Mouse (Mus musculus) heart, embryonic 14.5 days (tissue): Measurements from ENCODE around the gene Ier5l. TPM values are rescaled to one million over a fixed set of nuclear protein-coding genes. Genes with fewer than 3 reads are reported as not detected.
A peak's percentile ranks its signal among the peaks of the same experiment; 100 is the strongest.

Experiments used
- ATAC-seq: fragments of 200-750 bp; cut with Nextera tagmentation; 2 replicates; pipeline ENCODE4 v1.8.0; 2017; ENCODE audit warnings: low read depth, moderate TSS enrichment; ENCODE audit not compliant: insufficient number of reproducible peaks, insufficient read depth, low FRiP score
- H3K27ac ChIP-seq, 2 experiments: fragments of 200-500 bp in 1 of 2; fragments of 300-500 bp in 1 of 2; sonication (generic) in 1 of 2; replicated peaks in 1 of 2; 2 replicates each; pipeline ENCODE4 v1.5.1; 2012 to 2014; ENCODE audit warnings: low read depth in 2 of 2, low read length in 2 of 2, control low read depth in 1 of 2, mild to moderate bottlenecking in 1 of 2, mixed read lengths in 1 of 2; ENCODE audit not compliant: control insufficient read depth in 1 of 2, insufficient read depth in 1 of 2
- H3K27me3 ChIP-seq: fragments of 300-500 bp; sonication (generic); 2 replicates; pipeline ENCODE4 v1.6.1; 2014; ENCODE audit warnings: mild to moderate bottlenecking, low read length, control low read depth; ENCODE audit not compliant: control insufficient read depth, insufficient read depth
- H3K36me3 ChIP-seq: fragments of 300-500 bp; sonication (generic); 2 replicates; pipeline ENCODE4 v1.6.1; 2014; ENCODE audit warnings: mild to moderate bottlenecking, control low read depth, low read length, mixed read lengths; ENCODE audit not compliant: control insufficient read depth, insufficient read depth
- H3K4me1 ChIP-seq, 2 experiments: fragments of 200-500 bp in 1 of 2; fragments of 300-500 bp in 1 of 2; sonication (generic) in 1 of 2; 2 replicates each; pipeline ENCODE4 v1.6.1; 2012 to 2014; ENCODE audit warnings: low read length in 2 of 2, control low read depth in 1 of 2, mixed read lengths in 1 of 2; ENCODE audit not compliant: control insufficient read depth in 2 of 2, insufficient read depth in 2 of 2
- H3K4me2 ChIP-seq: fragments of 300-500 bp; sonication (generic); 2 replicates; pipeline ENCODE4 v1.6.1; 2014; ENCODE audit warnings: mild to moderate bottlenecking, low read length
- H3K4me3 ChIP-seq, 2 experiments: fragments of 200-500 bp in 1 of 2; fragments of 300-500 bp in 1 of 2; sonication (generic) in 1 of 2; 2 replicates each; pipeline ENCODE4 v1.5.1; 2012 to 2014; ENCODE audit warnings: low read length in 2 of 2, mild to moderate bottlenecking in 2 of 2, control low read depth in 1 of 2, low read depth in 1 of 2, moderate library complexity in 1 of 2; ENCODE audit not compliant: control insufficient read depth in 1 of 2, insufficient read depth in 1 of 2
- H3K9ac ChIP-seq: fragments of 300-500 bp; sonication (generic); 2 replicates; pipeline ENCODE4 v1.6.1; 2014; ENCODE audit warnings: mild to moderate bottlenecking, low read length
- H3K9me3 ChIP-seq: fragments of 300-500 bp; sonication (generic); 2 replicates; pipeline ENCODE4 v1.6.1; 2016; ENCODE audit warnings: low read length, control low read depth; ENCODE audit not compliant: control insufficient read depth
- WGBS: fragments of 180-500 bp; shearing (Covaris S2); extraction: QIAGEN DNeasy Blood & Tissue Kit; methylation state at CpG from one replicate; pipeline ENCODE4 v1.1.7; 2014; 5-methylcytosine and 5-hydroxymethylcytosine counted together
- polyA plus RNA-seq: library from polyadenylated mRNA; unstranded; fragments of >200 nt; fragmentation: Nextera tagmentation; extraction: Ambion mirVana; gene quantifications from 2 replicates; pipeline ENCODE4 v1.2.1, GENCODE M21; 2014

Ier5l gene
- polyA plus RNA-seq, 1 experiment from 2014 or later: 3.5 TPM

DNA sequence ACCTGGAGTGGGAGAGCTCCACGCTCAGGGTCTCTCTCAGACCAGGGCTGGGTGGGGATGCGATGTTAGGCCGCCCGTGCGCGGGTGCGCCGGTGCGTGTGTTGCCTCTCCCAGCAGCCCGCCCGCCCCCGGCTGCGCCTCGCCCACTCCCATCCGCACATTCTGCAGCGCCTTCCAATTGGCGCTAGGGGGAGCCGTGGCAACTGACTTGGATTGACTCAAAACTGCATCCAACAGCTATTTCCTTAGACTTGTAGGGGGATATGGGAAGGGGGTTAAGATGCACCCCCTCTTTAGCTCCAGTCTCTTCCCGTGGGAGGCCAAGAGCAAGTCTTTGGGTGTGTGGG, 4.2 kb downstream of the Ier5l start:
- peaks cover 17 to 32% of the 10 kb centered on the region in 2 experiments for H3K4me1 ChIP-seq
- 0% methylated on average over 19 of the region's 19 CpGs for WGBS
- H3K27me3 ChIP-seq: 0 out of 2 replicates have a peak, but pooled peaks cover under 1% of the 10 kb centered on the region
- H3K4me3 ChIP-seq: peak overlapping the region; percentile 51 to 83
- H3K9ac ChIP-seq: peak overlapping the region; percentile 84
- ATAC-seq: no peak
- peak overlapping the region; percentile 98 for H3K4me2 ChIP-seq
- no peaks in the 10 kb centered on the region for H3K9me3 ChIP-seq
- H3K27ac ChIP-seq: peak overlapping the region; percentile 85 to 91
- H3K36me3 ChIP-seq: no peaks in the 10 kb centered on the region

DNA sequence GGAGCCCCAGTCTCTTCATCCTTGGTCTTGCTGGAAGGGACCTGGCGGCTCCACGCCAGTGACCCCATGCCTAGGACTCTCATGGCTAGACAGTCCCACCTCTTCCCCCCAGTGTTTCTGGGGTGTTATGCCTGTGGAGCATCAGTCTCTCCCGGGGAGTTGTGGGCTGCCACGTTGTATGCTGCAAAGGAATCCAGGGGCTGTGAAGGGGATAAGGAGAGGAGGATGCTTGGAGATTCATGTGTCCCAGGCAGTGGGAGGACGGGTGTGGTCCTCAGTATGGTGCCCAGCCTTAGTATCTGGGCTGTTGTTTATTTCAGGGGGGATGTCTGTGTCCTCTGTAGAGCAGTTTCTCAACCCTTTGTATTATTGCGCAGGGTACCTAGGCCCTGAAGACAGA, 5.0 kb downstream of the Ier5l start:
- H3K27ac ChIP-seq: no peak overlapping the region
- H3K9me3 ChIP-seq: no peaks in the 10 kb centered on the region
- no peaks in the 10 kb centered on the region for H3K36me3 ChIP-seq
- peak overlapping the region; percentile 98 for H3K4me2 ChIP-seq
- no peak for ATAC-seq
- WGBS: 62% methylated on average over 6 of the region's 6 CpGs
- no peak overlapping the region for H3K4me3 ChIP-seq
- peaks cover 12 to 33% of the 10 kb centered on the region in 2 experiments for H3K4me1 ChIP-seq
- peak overlapping the region; percentile 84; the same call in 1 of the 2 replicates for H3K9ac ChIP-seq
- no peaks in the 10 kb centered on the region for H3K27me3 ChIP-seq

DNA sequence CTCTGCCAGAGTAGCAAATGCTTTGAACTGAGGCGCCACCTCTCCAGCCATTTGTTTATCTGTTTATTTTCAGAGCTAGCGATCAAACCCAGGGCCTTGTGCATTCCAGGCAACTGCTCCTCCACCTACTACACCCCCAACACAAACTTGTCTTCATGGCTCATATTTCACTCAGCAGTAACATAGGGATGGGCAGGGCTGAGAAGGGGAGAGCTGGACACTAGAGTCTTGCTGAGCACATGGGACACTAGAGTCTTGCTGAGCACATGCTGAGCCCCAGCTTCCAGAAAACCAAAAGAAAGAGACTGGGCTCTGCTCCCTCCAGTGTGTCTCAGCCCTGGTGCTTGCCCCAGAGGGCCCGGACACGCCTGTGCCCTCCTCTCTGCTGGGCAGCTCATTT, 7.2 kb downstream of the Ier5l start:
- Histone ChIP-seq H3K4me3 (no peak overlapping the region), H3K9ac (peak overlapping the region; percentile 25; the same call in 1 of the 2 replicates), H3K4me2 (no peak overlapping the region), H3K4me1 (peaks cover 22 to 45% of the 10 kb centered on the region in 2 experiments), H3K27me3 (no peaks in the 10 kb centered on the region), H3K27ac (no peak overlapping the region), H3K36me3 (no peaks in the 10 kb centered on the region), H3K9me3 (no peaks in the 10 kb centered on the region)
- WGBS: 53% methylated on average over 4 of the region's 4 CpGs
- no peak for ATAC-seq

DNA sequence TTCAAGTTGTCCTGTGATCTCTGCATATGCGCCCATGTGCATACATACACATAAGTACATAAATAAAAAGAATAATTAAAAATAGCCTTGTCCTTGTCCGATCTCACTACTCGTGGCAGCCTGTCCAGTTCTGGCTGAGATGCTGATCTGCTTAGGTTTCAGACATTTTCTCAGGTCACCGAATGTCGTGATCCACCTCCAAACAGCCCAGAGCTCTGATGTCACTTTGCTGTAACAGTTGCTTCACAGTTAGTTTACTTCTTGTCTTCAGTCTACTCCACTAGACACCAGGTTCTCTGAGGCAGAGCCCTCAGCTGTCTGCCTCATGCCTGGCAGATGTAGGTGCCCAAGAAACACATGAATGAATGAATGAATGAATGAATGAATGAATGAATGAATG, 9.6 kb downstream of the Ier5l start:
- no peaks in the 10 kb centered on the region for H3K27me3 ChIP-seq
- no peak for ATAC-seq
- peaks cover 13 to 39% of the 10 kb centered on the region in 2 experiments for H3K4me1 ChIP-seq
- no peaks in the 10 kb centered on the region for H3K9me3 ChIP-seq
- peak overlapping the region; percentile 84 to 86 for H3K27ac ChIP-seq
- H3K36me3 ChIP-seq: no peaks in the 10 kb centered on the region
- 27% methylated on average over 5 of the region's 5 CpGs for WGBS
- peak overlapping the region; percentile 71 for H3K4me2 ChIP-seq
- H3K9ac ChIP-seq: peak overlapping the region; percentile 64
- peak overlapping the region; percentile 22 to 39 for H3K4me3 ChIP-seq

DNA sequence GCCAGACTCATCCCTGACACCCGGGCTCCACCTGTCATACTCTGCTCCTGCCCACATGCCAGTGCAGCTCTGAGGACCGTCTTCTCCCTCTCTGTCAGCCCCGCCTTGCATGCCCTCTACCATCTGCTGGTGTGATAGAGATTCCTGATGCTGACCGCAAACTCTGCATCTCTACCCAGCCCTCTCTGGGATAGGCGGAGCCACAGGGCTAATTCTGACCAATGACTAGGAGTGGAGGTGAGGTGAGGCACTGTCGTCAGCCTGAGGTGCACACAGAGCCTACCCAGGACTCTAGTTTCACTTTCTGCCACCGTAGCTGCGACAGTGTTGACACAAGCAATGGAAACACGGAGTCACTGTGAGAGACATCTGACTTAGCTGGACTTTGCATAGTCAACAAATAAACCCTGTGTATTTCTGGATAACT, 10.1 kb downstream of the Ier5l start:
- peak; percentile 91 for ATAC-seq
- no peaks in the 10 kb centered on the region for H3K27me3 ChIP-seq
- peak overlapping the region; percentile 84 to 86 for H3K27ac ChIP-seq
- peak overlapping the region; percentile 71 for H3K4me2 ChIP-seq
- H3K36me3 ChIP-seq: no peaks in the 10 kb centered on the region
- H3K4me1 ChIP-seq: peaks cover 10 to 35% of the 10 kb centered on the region in 2 experiments
- peak overlapping the region; percentile 22 to 39 for H3K4me3 ChIP-seq
- H3K9ac ChIP-seq: peak overlapping the region; percentile 64
- no peaks in the 10 kb centered on the region for H3K9me3 ChIP-seq
- 1% methylated on average over 9 of the region's 9 CpGs for WGBS

DNA sequence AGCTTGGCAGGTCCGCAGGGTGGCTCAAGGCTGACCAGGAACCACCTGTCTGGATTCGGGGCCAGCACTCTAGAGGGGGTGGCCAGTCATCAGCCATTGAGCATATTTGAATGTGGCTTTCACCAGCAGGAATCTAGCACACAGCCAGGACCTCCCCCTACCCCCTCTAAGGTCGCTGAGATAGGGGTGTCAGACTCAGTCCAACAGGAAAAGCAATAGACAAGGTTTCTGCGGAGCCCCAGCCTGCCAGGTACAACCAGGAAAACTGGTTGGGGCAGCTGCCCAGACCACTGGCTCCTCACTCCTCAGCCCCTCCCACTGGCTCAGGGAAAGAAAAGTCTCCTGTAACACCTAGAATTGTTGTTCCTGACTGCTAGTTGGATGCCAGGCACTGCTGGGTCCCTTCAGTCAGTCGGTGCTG, 10.7 kb downstream of the Ier5l start:
- H3K9me3 ChIP-seq: no peaks in the 10 kb centered on the region
- peaks cover 10 to 33% of the 10 kb centered on the region in 2 experiments for H3K4me1 ChIP-seq
- no peaks in the 10 kb centered on the region for H3K27me3 ChIP-seq
- H3K9ac ChIP-seq: peak overlapping the region; percentile 64
- H3K4me3 ChIP-seq: peak overlapping the region in 1 of 2 experiments; percentile 22; a peak in 1 of 4 replicates
- H3K4me2 ChIP-seq: peak overlapping the region; percentile 71
- no peaks in the 10 kb centered on the region for H3K36me3 ChIP-seq
- H3K27ac ChIP-seq: peak overlapping the region; percentile 84 to 86
- ATAC-seq: 0 out of 2 replicates have a peak, but pooled peaks have one; percentile 2
- 17% methylated on average over 5 of the region's 5 CpGs for WGBS

DNA sequence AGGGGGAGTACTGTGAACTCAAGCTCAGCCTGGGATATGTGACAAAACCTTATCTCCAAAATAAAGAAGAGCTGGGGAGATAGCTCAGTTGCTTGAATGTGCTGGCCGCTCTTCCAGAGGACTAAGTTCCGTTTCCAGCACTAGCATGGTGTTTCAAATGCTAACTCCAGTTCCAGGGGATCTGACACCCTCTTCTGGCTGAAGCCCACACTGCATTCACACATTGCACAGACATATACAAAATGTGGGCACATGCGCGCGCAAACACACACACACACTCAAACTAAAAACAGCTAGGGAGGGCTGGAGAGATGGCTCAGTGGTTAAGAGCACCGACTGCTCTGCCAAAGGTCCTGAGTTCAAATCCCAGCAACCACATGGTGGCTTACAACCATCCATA, 14.8 kb downstream of the Ier5l start:
- WGBS: 87% methylated on average over 6 of the region's 6 CpGs
- peaks cover 27 to 34% of the 10 kb centered on the region in 2 experiments for H3K4me1 ChIP-seq
- no peak for ATAC-seq

DNA sequence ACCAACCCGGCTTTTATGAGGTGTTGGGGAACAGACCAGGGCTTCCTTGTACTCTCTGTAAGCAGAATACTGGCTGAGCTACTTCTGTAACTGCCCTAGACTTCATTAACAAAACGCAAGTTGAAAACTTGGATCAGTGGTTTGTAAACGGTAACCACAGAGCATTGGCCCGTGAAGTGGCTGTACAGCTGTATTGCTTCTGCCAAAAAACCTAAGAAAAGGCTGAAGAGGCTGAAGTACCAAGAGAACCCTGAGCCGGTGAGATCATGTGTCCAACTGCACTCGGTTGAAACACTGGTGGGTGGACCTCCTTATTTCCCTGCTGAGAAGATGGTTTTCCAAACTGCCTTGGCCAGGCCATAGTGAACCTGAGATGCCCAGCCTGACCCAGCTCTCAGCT, 15.7 kb downstream of the Ier5l start:
- Histone ChIP-seq H3K9ac (no peak overlapping the region), H3K4me1 (peaks cover 22 to 27% of the 10 kb centered on the region in 2 experiments), H3K27ac (peak overlapping the region in 1 of 2 experiments; percentile 25; a peak in 1 of 4 replicates), H3K27me3 (no peaks in the 10 kb centered on the region), H3K9me3 (no peaks in the 10 kb centered on the region), H3K4me3 (no peak overlapping the region), H3K4me2 (no peak overlapping the region), H3K36me3 (peaks cover 11% of the 10 kb centered on the region; the same call in 1 of the 2 replicates)
- 83% methylated on average over 6 of the region's 6 CpGs for WGBS
- ATAC-seq: no peak

More for the DNA sequence above, 14.8 kb downstream of the Ier5l start:
- Histone ChIP-seq H3K9me3 (no peaks in the 10 kb centered on the region), H3K4me3 (no peak overlapping the region), H3K36me3 (peaks cover 4% of the 10 kb centered on the region; the same call in 1 of the 2 replicates), H3K27ac (no peak overlapping the region), H3K4me2 (no peak overlapping the region), H3K9ac (no peak overlapping the region), H3K27me3 (no peaks in the 10 kb centered on the region)
